Mouse (Mus musculus) limb, embryonic 11.5 days (tissue): Measurements from ENCODE around the gene Tmem245. TPM values are rescaled to one million over a fixed set of nuclear protein-coding genes. Genes with fewer than 3 reads are reported as not detected.

Source experiments
- ATAC-seq: fragments of 200-750 bp; cut with Nextera tagmentation; 2 replicates; pipeline ENCODE4 v1.8.0; 2017; ENCODE audit warnings: low read depth; ENCODE audit not compliant: insufficient number of reproducible peaks, low FRiP score, low TSS enrichment
- DNase-seq: peaks from one replicate; pipeline ENCODE4 v3.0.0-alpha.2; 2015; ENCODE audit warnings: low spot score
- H3K27ac ChIP-seq: fragments of 300-500 bp; sonication (generic); replicated peaks from 2 replicates; pipeline ENCODE4 v1.5.1; 2014; ENCODE audit warnings: low read depth, mild to moderate bottlenecking, low read length
- H3K27me3 ChIP-seq: fragments of 300-500 bp; sonication (generic); 2 replicates; pipeline ENCODE4 v1.6.1; 2014; ENCODE audit warnings: mild to moderate bottlenecking, low read length, mixed read lengths; ENCODE audit not compliant: control insufficient read depth, insufficient read depth
- H3K36me3 ChIP-seq: fragments of 300-500 bp; sonication (generic); 2 replicates; pipeline ENCODE4 v1.6.1; 2014; ENCODE audit warnings: mild to moderate bottlenecking, low read length, moderate library complexity, mixed read lengths; ENCODE audit not compliant: control insufficient read depth, insufficient read depth
- H3K4me1 ChIP-seq: fragments of 300-500 bp; sonication (generic); 2 replicates; pipeline ENCODE4 v1.6.1; 2014; ENCODE audit warnings: low read length, mixed read lengths; ENCODE audit not compliant: control insufficient read depth, insufficient read depth
- H3K4me2 ChIP-seq: fragments of 300-500 bp; sonication (generic); 2 replicates; pipeline ENCODE4 v1.6.1; 2014; ENCODE audit warnings: low read depth, mild to moderate bottlenecking, moderate library complexity; ENCODE audit not compliant: severe bottlenecking
- H3K4me3 ChIP-seq: fragments of 300-500 bp; sonication (generic); 2 replicates; pipeline ENCODE4 v1.5.1; 2014; ENCODE audit warnings: low read depth, low read length
- H3K9ac ChIP-seq: fragments of 300-500 bp; sonication (generic); 2 replicates; pipeline ENCODE4 v1.6.1; 2014; ENCODE audit warnings: mild to moderate bottlenecking, low read length
- H3K9me3 ChIP-seq: fragments of 300-500 bp; sonication (generic); 2 replicates; pipeline ENCODE4 v1.6.1; 2016; ENCODE audit warnings: low read length; ENCODE audit not compliant: control insufficient read depth
- WGBS: fragments of 180-500 bp; shearing (Covaris S2); extraction: QIAGEN DNeasy Blood & Tissue Kit; methylation state at CpG from one replicate; pipeline ENCODE4 v1.1.7; 2014; 5-methylcytosine and 5-hydroxymethylcytosine counted together
- polyA plus RNA-seq: library from polyadenylated mRNA; unstranded; fragments of >200 nt; fragmentation: Nextera tagmentation; extraction: Ambion mirVana; gene quantifications from 2 replicates; pipeline ENCODE4 v1.2.1, GENCODE M21; 2014

Gene Tmem245
- polyA plus RNA-seq, 1 experiment from 2014 or later, result 8.8 TPM

DNA sequence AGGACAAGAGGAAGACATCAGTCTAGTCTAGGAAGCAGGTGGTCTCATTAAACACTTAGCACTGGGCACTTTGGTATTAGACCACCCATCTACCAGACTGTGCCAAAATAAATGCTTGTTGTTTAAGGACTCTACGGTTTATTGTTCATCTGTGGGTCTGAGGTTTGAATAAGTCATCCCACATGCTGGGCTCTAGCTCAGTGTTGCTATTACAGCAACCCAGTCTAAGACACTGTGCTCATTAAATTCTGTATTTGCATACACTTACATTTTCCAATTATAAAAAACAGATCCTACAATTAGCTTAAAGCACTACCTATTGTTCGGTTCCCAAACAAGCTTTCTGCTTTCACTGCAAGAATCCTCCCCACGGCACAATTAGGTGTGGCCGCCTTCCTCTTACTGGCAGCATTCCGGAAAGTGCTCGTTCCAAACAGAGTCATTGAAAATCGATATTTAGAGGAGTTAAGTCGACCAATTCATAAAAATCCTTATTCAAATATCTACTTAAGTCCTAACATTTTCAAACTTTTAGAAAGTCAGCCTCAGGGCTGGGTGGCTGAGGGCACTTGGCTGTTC lies 90.8 kb downstream of the Tmem245 start:
- no peak for ATAC-seq

DNA sequence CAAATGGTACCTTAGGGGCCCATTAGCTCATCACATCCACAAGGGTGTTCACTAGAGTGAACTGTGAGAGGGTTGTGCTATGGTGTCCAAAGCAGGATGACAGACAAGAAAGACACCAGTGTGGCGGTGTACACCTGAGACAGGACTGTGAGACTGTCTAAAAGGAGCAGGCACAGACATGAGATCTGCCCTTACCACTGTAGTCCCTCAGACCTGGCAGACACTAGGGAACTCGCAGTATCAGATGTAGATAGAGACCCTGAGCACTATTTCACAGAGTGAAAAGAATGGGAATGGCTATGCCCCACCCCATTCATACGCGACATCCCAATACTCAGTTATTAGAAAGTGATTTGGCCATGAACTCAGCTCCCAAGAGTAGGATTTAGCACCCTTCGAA lies 91.3 kb downstream of the Tmem245 start:
- ATAC-seq, result no peak
- no peak overlapping the region for H3K9ac ChIP-seq
- no peaks in the 10 kb centered on the region for H3K4me1 ChIP-seq
- no peak for DNase-seq
- no peak overlapping the region for H3K4me2 ChIP-seq
- WGBS, result 96% methylated on average over 5 of the region's 5 CpGs
- H3K27ac ChIP-seq, result no peak overlapping the region
- no peak overlapping the region for H3K4me3 ChIP-seq
- H3K27me3 ChIP-seq, result no peaks in the 10 kb centered on the region
- no peaks in the 10 kb centered on the region for H3K9me3 ChIP-seq
- H3K36me3 ChIP-seq, result no peaks in the 10 kb centered on the region

More for the DNA sequence above, 90.8 kb downstream of the Tmem245 start:
- no peak for DNase-seq
- 88% methylated on average over 8 of the region's 8 CpGs for WGBS
- Histone ChIP-seq H3K9ac (no peak overlapping the region), H3K4me1 (no peaks in the 10 kb centered on the region), H3K27me3 (no peaks in the 10 kb centered on the region), H3K4me2 (no peak overlapping the region), H3K27ac (no peak overlapping the region), H3K4me3 (no peak overlapping the region), H3K36me3 (no peaks in the 10 kb centered on the region), H3K9me3 (no peaks in the 10 kb centered on the region)

DNA sequence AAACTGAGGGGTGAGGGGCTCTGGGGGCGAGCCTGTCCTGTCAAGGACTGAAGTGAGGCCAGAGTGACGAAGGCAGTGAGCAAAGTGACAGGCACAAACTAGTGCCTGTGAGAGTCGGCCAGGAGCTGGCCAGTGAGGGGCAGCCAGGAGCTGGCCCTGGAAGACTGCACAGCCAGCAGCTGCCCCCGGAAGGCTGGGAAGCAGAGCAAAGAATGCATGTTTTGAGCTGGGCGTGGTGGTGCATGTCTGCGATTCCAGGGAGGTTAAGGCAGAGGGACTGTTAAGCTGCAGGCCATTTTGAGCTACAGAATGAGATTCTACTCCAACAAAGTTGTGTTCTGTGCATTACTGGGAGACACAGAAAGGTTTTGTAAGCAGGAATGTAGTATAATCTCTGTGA lies 96.5 kb downstream of the Tmem245 start:
- Histone ChIP-seq H3K9me3 (no peaks in the 10 kb centered on the region), H3K4me2 (no peak overlapping the region), H3K27ac (no peak overlapping the region), H3K27me3 (no peaks in the 10 kb centered on the region), H3K4me3 (no peak overlapping the region), H3K4me1 (no peaks in the 10 kb centered on the region), H3K9ac (no peak overlapping the region), H3K36me3 (peaks cover 2% of the 10 kb centered on the region; the same call in 1 of the 2 replicates)
- peak; percentile 28 for DNase-seq
- 39% methylated on average over 6 of the region's 6 CpGs for WGBS
- no peak for ATAC-seq

DNA sequence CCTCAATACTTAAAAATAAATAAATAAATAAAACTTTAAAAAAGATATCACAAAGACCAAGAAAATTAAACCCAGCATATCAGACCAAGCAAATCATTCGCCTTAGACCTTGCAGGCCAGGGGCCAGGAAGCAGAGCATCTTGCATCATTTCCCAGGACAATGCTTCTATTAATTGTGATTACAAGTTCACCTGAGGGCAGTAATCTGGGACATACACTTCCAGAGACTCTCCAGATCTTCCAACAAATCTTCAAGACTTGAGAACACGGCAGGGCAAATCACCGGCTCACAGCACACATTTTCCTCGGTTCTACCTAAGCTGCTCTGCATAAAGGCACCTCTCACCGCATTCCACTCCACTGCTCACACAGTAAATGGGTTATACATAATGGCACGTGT lies 99.2 kb downstream of the Tmem245 start:
- Histone ChIP-seq H3K27me3 (no peaks in the 10 kb centered on the region), H3K4me2 (no peak overlapping the region), H3K4me3 (no peak overlapping the region), H3K9me3 (no peaks in the 10 kb centered on the region), H3K27ac (no peak overlapping the region), H3K36me3 (peaks cover 6% of the 10 kb centered on the region; the same call in 1 of the 2 replicates), H3K4me1 (no peaks in the 10 kb centered on the region), H3K9ac (no peak overlapping the region)
- no peak for ATAC-seq
- WGBS, result 89% methylated on average over 6 of the region's 6 CpGs
- no peak for DNase-seq

DNA sequence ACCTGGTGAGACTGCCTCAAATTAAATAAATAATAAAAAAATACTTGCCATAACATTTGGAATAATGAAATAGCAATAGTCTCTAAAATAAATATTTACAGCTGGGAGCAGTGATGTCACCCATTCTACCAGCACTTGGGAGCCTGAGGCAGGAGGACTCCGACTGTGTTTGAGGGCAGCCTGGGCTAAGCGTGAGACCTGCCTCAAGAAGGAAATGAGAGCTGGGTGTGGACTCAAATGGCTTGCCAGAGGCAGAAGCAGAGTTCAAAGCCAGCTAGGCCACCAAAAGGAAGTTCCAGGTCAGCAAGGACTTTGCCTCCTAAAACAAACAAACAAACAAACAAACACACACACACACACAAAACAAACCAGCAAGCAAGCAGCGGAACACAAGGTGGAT lies 99.8 kb downstream of the Tmem245 start:
- Histone ChIP-seq H3K27me3 (no peaks in the 10 kb centered on the region), H3K9ac (no peak overlapping the region), H3K27ac (no peak overlapping the region), H3K4me1 (no peaks in the 10 kb centered on the region), H3K4me3 (no peak overlapping the region), H3K36me3 (peaks cover 6% of the 10 kb centered on the region; the same call in 1 of the 2 replicates), H3K4me2 (no peak overlapping the region), H3K9me3 (no peaks in the 10 kb centered on the region)
- ATAC-seq (no peak), DNase-seq (no peak)
- 91% methylated on average over 3 of the region's 3 CpGs for WGBS

DNA sequence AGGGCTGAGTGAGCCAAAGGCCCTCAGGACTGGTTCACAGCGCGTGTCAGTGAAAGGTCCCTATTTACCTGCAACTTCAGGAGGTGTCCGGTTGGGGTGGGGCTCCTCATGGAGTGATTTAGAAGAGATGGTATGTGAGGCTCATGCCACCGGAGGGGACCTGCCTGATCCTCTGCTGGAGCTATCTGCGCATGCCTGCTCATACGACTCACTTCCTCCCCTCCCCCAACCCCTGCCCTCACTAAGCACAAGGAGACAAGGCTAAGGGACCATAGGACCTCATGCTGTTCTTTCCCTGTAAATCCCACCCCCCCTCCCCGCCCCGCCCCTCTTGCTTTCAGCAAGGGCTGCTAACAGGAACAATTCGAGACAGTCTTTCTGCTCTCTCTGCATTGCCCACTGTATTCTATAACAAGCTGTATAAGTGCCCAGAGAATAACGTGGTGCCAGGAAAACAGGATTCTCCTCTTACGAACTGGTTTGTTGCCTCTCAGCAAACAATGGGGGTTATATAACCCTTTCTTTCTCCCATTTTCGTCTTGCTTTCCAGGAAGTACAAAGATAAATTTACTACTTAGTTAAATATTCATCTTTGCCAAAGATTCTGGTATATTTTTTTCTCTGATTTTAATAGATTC lies 101.2 kb downstream of the Tmem245 start:
- no peak overlapping the region for H3K4me2 ChIP-seq
- no peaks in the 10 kb centered on the region for H3K4me1 ChIP-seq
- H3K9ac ChIP-seq, result no peak overlapping the region
- no peak overlapping the region for H3K4me3 ChIP-seq
- no peaks in the 10 kb centered on the region for H3K9me3 ChIP-seq
- no peak overlapping the region for H3K27ac ChIP-seq
- ATAC-seq, result no peak
- 73% methylated on average over 12 of the region's 12 CpGs for WGBS
- no peak for DNase-seq
- peaks cover 6% of the 10 kb centered on the region; the same call in 1 of the 2 replicates for H3K36me3 ChIP-seq
- no peaks in the 10 kb centered on the region for H3K27me3 ChIP-seq

DNA sequence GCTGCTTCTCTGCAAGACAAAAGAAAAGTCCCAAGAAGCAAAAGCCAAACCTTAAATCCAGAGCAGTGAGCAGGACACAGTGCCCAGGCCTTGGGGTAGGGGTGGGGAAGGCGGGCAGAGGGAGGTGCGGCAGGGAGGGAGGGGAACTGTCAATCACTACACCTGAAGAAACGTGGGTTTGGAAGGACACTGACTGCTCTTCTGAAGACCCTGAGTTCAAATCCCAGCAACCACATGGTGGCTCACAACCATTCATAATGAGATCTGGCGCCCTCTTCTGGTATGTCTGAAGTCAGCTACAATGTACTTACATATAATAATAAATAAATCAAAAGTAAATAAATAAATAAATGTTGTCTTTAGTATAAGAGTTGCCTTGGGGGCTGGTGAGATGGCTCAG lies 102.3 kb downstream of the Tmem245 start:
- 92% methylated on average over 4 of the region's 4 CpGs for WGBS
- Histone ChIP-seq H3K27me3 (no peaks in the 10 kb centered on the region), H3K36me3 (peaks cover 6% of the 10 kb centered on the region; the same call in 1 of the 2 replicates), H3K9me3 (no peaks in the 10 kb centered on the region), H3K4me2 (no peak overlapping the region), H3K27ac (no peak overlapping the region), H3K4me1 (no peaks in the 10 kb centered on the region), H3K4me3 (no peak overlapping the region), H3K9ac (no peak overlapping the region)
- DNase-seq (no peak), ATAC-seq (no peak)

DNA sequence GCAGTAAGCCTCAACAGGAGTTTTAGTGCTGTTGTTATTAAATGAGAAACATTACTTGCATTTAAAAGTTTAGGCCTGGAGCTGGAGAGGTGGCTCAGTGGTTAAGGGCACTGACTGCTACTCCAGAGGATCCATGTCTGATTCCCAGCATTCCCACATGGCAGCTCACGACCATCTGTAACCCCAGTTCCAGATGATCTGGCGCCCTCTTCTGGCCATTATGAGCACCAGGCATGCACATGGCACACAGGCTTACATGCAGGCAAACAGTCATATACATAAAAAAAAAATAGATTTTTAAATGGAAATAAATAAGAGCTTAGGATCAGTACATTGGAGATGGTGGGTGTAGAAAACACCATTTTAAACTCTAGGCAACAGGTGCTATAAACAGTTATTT lies 103.3 kb downstream of the Tmem245 start:
- DNase-seq (no peak), ATAC-seq (no peak)
- H3K4me3 ChIP-seq, result no peak overlapping the region
- WGBS, result 94% methylated on average over 2 of the region's 2 CpGs
- no peak overlapping the region for H3K9ac ChIP-seq
- no peak overlapping the region for H3K4me2 ChIP-seq
- no peaks in the 10 kb centered on the region for H3K9me3 ChIP-seq
- H3K27me3 ChIP-seq, result no peaks in the 10 kb centered on the region
- no peak overlapping the region for H3K27ac ChIP-seq
- H3K36me3 ChIP-seq, result peaks cover 6% of the 10 kb centered on the region; the same call in 1 of the 2 replicates
- H3K4me1 ChIP-seq, result no peaks in the 10 kb centered on the region
